Mouse (Mus musculus): ENCODE data around the gene Map2k3. TPM values are rescaled to one million over a fixed set of nuclear protein-coding genes. Genes with fewer than 3 reads are reported as not detected.

The Map2k3 gene
- polyA plus RNA-seq, 1 experiment from 2014 or later: 29.8 TPM

DNA sequence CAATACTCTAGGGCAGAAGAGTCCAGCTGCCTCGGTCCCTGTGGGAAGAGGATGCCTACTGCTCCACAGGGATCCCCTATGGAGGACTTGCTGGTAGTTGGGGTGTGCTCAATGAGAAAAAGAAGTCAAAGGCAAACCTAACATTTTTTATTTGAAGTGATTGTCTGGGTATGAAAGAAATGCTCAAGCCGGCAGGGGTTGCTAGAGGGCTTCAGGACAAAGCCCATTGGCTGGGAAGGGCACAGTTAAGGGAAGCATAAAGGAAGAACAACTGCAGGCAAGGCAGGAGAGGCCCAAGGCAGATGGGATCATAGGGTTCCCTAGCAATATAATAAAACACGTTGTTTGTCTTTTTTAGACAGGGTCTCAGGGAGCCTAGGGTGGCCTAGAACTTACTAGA lies 23.8 kb upstream of the Map2k3 start:
- Histone ChIP-seq H3K27me3 (no peaks in the 10 kb centered on the region), H3K9ac (replicated peaks) (no peak overlapping the region; the same call in 1 of the 2 replicates), H3K27ac (no peak overlapping the region), H3K9me3 (no peaks in the 10 kb centered on the region), H3K36me3 (peaks cover 35% of the 10 kb centered on the region), H3K4me3 (replicated peaks) (no peak overlapping the region), H3K4me1 (replicated peaks) (peaks cover 25% of the 10 kb centered on the region), H3K4me2 (replicated peaks) (no peak overlapping the region)
- 60% methylated on average over 3 of the region's 3 CpGs for WGBS
- no peak for ATAC-seq

DNA sequence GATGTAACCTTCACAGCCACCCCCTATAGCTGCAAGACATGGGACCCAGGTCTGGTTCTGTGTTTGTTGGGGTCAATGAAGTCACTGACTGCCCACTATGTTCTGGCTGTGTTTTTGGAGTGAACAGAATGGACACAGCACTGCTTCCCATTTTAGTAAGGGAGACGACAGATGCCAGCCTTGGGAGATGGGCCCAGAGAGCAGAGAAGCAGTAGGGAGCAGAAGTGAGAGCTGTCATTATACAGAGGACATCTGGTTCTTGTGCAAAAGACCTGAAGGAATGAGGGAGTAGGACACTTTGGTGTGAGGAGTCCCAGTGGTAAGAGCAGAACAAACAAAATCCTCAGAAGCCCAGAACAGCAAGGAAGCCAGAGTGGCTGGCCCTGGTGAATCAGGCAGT lies 22.2 kb upstream of the Map2k3 start:
- Histone ChIP-seq H3K9ac (replicated peaks) (no peak overlapping the region), H3K9me3 (no peaks in the 10 kb centered on the region), H3K27me3 (no peaks in the 10 kb centered on the region), H3K4me1 (replicated peaks) (peaks cover 31% of the 10 kb centered on the region), H3K4me2 (replicated peaks) (no peak overlapping the region), H3K4me3 (replicated peaks) (no peak overlapping the region), H3K36me3 (peaks cover 20% of the 10 kb centered on the region), H3K27ac (no peak overlapping the region)
- no peak for ATAC-seq
- WGBS: 89% methylated on average over 1 of the region's 1 CpGs

DNA sequence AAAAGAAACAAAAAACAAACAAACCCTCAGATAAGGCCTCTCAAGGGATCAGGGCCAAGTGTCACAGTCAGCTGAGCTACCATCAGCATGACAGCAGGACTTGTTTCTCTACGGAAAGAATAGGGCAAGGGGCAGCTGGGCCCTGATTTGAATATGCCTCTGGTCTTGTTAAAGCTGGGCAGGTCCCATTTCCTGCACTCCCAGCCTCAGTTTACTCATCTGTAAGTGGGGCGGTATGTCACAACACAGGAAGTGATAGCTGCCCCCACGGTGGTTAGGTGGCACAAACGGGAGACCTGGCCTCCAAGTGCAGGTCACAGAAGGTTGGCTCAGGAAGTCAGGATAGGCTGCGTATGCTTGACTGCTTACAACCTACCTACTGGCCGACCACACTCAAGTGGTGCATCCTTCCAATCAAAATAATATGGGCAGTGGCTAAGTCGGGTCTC lies 19.3 kb upstream of the Map2k3 start:
- no peak for ATAC-seq
- H3K27me3 ChIP-seq: no peaks in the 10 kb centered on the region
- peak overlapping the region; percentile 95 for H3K9ac ChIP-seq (replicated peaks)
- WGBS: 31% methylated on average over 7 of the region's 7 CpGs
- peak overlapping the region; percentile 89 for H3K4me3 ChIP-seq (replicated peaks)
- peak overlapping the region; percentile 80 for H3K4me2 ChIP-seq (replicated peaks)
- H3K27ac ChIP-seq: 0 out of 2 replicates have a peak overlapping the region, but pooled peaks have one; percentile 88
- no peaks in the 10 kb centered on the region for H3K36me3 ChIP-seq
- peaks cover 35% of the 10 kb centered on the region for H3K4me1 ChIP-seq (replicated peaks)
- no peaks in the 10 kb centered on the region for H3K9me3 ChIP-seq

DNA sequence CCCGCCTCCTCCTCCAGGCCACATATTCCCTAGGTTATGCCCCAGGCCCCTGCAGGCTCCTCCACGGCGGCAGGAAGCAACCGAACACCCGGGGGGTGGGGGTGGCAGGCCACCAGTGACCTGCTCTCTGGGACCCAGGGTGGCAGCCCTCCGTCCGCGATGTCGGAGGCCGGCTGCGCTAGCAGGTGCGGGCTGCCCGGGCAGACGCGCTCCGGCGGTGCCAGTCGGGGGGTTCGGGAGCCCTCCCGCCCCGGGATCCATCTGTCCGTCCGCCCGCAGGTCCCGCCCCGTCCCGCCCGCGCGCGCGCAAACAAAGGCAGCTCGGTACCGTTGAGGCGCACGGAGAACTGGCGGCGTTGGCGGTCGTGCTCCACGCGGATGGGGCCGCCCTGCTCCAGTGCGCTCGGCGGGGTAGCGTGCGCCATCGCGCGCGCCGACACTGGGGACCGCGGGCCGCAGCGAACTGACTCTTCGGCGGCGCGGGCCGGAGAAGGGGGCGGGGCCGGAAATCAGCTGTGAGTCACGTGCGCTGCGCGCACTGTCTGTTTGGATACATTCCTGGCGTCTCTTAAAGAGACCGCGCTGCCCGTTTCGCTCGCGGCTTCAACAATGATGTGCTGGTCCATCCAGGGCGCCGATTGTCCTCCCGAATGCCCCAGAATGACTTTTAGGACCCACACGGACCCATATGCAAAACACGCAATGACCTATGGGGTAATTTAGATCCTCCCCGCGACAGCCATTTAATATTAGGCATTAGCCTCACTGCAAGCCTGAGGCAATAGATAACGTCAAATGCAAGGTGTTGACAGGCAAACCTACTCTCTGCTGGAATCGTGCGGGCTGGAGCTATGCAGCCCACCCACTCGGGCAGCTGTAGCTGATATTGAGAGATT lies 18.3 kb upstream of the Map2k3 start:
- Histone ChIP-seq H3K4me2 (replicated peaks) (peak overlapping the region; percentile 80), H3K9ac (replicated peaks) (peak overlapping the region; percentile 95), H3K9me3 (no peaks in the 10 kb centered on the region), H3K27ac (peak overlapping the region; percentile 88), H3K4me1 (replicated peaks) (peaks cover 35% of the 10 kb centered on the region), H3K36me3 (no peaks in the 10 kb centered on the region), H3K27me3 (no peaks in the 10 kb centered on the region), H3K4me3 (replicated peaks) (peak overlapping the region; percentile 89)
- WGBS: under 1% methylated on average over 76 of the region's 86 CpGs
- ATAC-seq: peak; percentile 97

DNA sequence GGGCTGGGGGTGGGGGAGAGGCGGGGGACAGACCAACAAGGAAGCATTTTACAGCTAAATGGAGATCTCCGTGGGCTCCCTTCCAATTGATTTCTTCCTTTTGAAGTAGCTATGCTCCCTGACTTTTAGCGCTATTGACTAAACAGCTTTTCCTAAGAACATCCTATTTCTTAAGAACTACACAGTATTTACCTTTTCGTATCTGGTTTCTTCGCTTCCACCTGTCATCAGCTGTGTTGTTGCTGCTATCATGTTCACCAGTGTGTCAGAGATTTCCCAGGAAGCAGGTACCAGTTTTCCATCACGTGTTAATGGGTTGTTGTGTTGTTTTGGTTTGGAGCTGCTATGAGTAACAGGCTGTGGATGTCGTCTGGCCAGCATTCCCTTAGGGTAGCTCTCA lies 17.3 kb upstream of the Map2k3 start, which contains the start of gene Natd1:
Natd1 (minus strand) TSS at position 260 of the 400 bp plus-strand sequence.
- no peaks in the 10 kb centered on the region for H3K36me3 ChIP-seq
- 42% methylated on average over 7 of the region's 7 CpGs for WGBS
- peak within 1 kb of the TSS; percentile 88 for H3K27ac ChIP-seq
- peak within 1 kb of the TSS; percentile 95 for H3K9ac ChIP-seq (replicated peaks)
- no peak for ATAC-seq
- H3K4me2 ChIP-seq (replicated peaks): peak within 1 kb of the TSS; percentile 80
- H3K4me3 ChIP-seq (replicated peaks): peak within 1 kb of the TSS; percentile 89
- H3K9me3 ChIP-seq: no peaks in the 10 kb centered on the region
- no peaks in the 10 kb centered on the region for H3K27me3 ChIP-seq
- peaks cover 35% of the 10 kb centered on the region for H3K4me1 ChIP-seq (replicated peaks)

DNA sequence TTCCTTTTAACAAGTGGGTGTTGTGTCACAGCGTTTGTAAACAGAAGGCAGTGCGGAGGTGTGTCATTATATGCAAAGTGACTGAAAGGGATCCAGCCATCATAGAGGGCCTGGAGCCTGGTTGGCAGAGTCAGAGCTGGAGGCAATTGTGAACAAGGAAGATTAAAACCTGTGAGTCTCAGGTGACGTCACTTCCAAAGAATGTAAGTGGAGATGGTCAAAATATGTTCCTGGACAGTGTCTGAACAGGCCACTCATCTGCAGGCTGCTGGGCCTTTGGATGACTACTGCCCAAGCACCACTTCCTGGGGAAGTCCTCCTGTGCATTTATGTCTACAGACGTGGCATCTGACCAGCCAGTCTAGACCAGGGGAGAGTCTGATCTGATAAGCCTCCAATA lies 16.6 kb upstream of the Map2k3 start:
- no peak overlapping the region; the same call in 1 of the 2 replicates for H3K9ac ChIP-seq (replicated peaks)

GRCm38 (mm10) chr11:60920021-60920420 lies 11.8 kb upstream of the Map2k3 start:
- no peaks in the 10 kb centered on the region for H3K9me3 ChIP-seq
- no peak overlapping the region for H3K9ac ChIP-seq (replicated peaks)
- H3K4me2 ChIP-seq (replicated peaks): no peak overlapping the region
- H3K4me3 ChIP-seq (replicated peaks): no peak overlapping the region
- 0 out of 2 replicates have a peak, but pooled peaks cover under 1% of the 10 kb centered on the region for H3K4me1 ChIP-seq (replicated peaks)
- no peak for ATAC-seq
- no peaks in the 10 kb centered on the region for H3K27me3 ChIP-seq
- 73% methylated on average over 2 of the region's 2 CpGs for WGBS
- no peaks in the 10 kb centered on the region for H3K36me3 ChIP-seq
- no peak overlapping the region for H3K27ac ChIP-seq

More for the DNA sequence above, 16.6 kb upstream of the Map2k3 start:
- Histone ChIP-seq H3K27ac (no peak overlapping the region), H3K9me3 (no peaks in the 10 kb centered on the region), H3K27me3 (no peaks in the 10 kb centered on the region), H3K4me3 (replicated peaks) (no peak overlapping the region), H3K4me2 (replicated peaks) (no peak overlapping the region), H3K4me1 (replicated peaks) (peaks cover 35% of the 10 kb centered on the region), H3K36me3 (no peaks in the 10 kb centered on the region)
- WGBS: 76% methylated on average over 4 of the region's 4 CpGs
- no peak for ATAC-seq

DNA sequence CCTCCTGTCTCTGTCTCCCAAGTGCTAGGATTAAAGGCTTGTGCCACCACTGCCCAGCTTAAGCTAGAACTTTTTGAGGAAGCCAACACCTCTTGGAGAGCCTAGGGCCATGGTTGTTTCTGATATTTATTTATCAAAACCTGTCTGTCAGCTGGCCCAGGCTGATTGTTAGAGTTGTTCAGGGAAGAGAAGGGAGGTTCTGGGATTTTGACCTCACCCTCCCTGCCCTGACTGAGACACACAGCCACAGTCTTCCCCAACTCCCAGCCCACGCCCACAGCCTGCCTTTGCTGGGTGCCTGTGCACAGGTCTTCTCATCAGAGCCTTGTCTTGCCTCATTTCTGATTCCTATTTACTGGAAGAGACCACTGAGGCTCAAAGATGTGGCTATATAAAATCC lies 9.6 kb upstream of the Map2k3 start:
- Histone ChIP-seq H3K9me3 (no peaks in the 10 kb centered on the region), H3K27ac (no peak overlapping the region), H3K36me3 (no peaks in the 10 kb centered on the region), H3K9ac (replicated peaks) (no peak overlapping the region), H3K27me3 (no peaks in the 10 kb centered on the region), H3K4me3 (replicated peaks) (no peak overlapping the region), H3K4me2 (replicated peaks) (no peak overlapping the region), H3K4me1 (replicated peaks) (peaks cover 4% of the 10 kb centered on the region; the same call in 1 of the 2 replicates)
- no peak for ATAC-seq
- 93% methylated on average over 1 of the region's 1 CpGs for WGBS

DNA sequence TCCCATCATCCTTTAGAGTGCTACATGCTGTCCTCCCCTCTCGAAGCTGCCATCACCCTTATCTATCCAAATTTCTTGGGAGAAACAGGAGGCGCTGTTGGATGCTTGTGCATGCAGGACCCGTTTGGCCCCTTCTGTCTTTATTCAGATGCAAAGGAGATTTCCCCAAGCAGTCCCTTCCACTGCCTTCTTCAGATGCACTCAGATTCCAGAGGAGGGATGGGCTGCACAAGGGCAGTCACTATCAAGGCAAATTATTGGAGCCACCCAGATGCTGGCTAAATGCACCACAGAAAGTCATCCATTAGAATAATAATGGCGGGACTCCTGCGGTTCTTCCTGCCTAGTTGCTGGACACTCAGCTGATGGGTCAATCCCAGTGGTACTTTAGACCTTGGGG lies 8.9 kb upstream of the Map2k3 start:
- no peak for ATAC-seq
- 59% methylated on average over 5 of the region's 5 CpGs for WGBS

DNA sequence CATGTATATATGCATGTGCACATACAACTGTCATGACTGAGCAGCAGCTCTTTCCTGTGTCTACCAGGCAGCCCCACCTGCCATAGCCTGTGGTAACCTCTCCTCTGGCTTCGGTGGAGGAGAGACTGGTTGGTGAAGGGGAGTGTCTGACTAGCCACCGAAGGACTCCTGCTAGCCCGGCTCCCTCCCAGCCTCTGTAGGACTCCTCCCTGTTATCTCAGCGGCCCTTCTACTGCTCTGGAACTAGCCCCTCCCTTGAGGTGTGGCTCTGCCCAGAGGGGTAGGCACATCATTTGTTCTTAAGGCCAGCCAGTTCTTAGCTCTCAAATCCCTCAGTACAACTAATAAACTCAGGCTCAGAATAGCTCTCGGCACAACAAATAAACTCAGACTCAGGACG lies 7.3 kb upstream of the Map2k3 start:
- no peak for ATAC-seq
- Histone ChIP-seq H3K36me3 (no peaks in the 10 kb centered on the region), H3K4me1 (replicated peaks) (peaks cover 9% of the 10 kb centered on the region; the same call in 1 of the 2 replicates), H3K4me2 (replicated peaks) (no peak overlapping the region), H3K27ac (no peak overlapping the region), H3K9me3 (no peaks in the 10 kb centered on the region), H3K9ac (replicated peaks) (no peak overlapping the region), H3K27me3 (no peaks in the 10 kb centered on the region), H3K4me3 (replicated peaks) (no peak overlapping the region)
- 52% methylated on average over 6 of the region's 6 CpGs for WGBS

More for the DNA sequence above, 8.9 kb upstream of the Map2k3 start:
- Histone ChIP-seq H3K9ac (replicated peaks) (no peak overlapping the region), H3K9me3 (no peaks in the 10 kb centered on the region), H3K4me2 (replicated peaks) (no peak overlapping the region), H3K36me3 (no peaks in the 10 kb centered on the region), H3K4me3 (replicated peaks) (no peak overlapping the region), H3K27me3 (no peaks in the 10 kb centered on the region), H3K4me1 (replicated peaks) (peaks cover 9% of the 10 kb centered on the region; the same call in 1 of the 2 replicates), H3K27ac (no peak overlapping the region)

DNA sequence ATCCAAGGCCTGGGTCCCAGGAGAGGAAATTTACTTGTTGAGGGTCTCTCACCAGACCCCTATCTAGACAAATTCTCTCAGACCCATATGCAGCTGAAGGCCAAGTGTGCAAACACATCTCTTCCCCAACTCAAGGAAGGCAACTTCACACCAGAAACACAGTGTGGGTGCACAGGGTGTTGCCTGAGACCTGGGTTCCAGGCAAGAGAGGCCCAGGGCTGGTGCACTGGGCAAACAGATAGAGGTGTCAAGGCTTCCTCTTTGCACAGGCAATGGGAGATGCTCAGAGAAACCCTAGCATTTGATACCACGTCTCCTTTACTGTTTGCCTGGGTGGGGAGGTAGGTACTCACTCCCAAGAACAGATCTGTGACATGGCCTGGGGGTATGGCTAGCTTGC lies 6.9 kb upstream of the Map2k3 start:
- ATAC-seq: no peak
- Histone ChIP-seq H3K4me2 (replicated peaks) (no peak overlapping the region), H3K27me3 (no peaks in the 10 kb centered on the region), H3K4me3 (replicated peaks) (no peak overlapping the region), H3K27ac (no peak overlapping the region), H3K36me3 (no peaks in the 10 kb centered on the region), H3K9me3 (no peaks in the 10 kb centered on the region), H3K4me1 (replicated peaks) (peaks cover 9% of the 10 kb centered on the region; the same call in 1 of the 2 replicates), H3K9ac (replicated peaks) (no peak overlapping the region)
- 88% methylated on average over 1 of the region's 1 CpGs for WGBS

GRCm38 (mm10) chr11:60927264-60927663 lies 4.6 kb upstream of the Map2k3 start:
- Histone ChIP-seq H3K36me3 (no peaks in the 10 kb centered on the region), H3K9me3 (no peaks in the 10 kb centered on the region), H3K4me3 (replicated peaks) (peak overlapping the region; percentile 25), H3K4me2 (replicated peaks) (peak overlapping the region; percentile 48), H3K4me1 (replicated peaks) (peaks cover 18% of the 10 kb centered on the region), H3K9ac (replicated peaks) (no peak overlapping the region; the same call in 1 of the 2 replicates), H3K27ac (0 out of 2 replicates have a peak overlapping the region, but pooled peaks have one; percentile 44), H3K27me3 (no peaks in the 10 kb centered on the region)
- peak; percentile 79 for ATAC-seq
- WGBS: 1% methylated on average over 9 of the region's 9 CpGs

Measured in midbrain, embryonic 13.5 days (tissue).